Mouse (Mus musculus): ENCODE results near the gene Slc22a4. TPM values are rescaled to one million over a fixed set of nuclear protein-coding genes. Genes with fewer than 3 reads are reported as not detected.

Gene Slc22a4
- 0.41 TPM in 1 of 2 replicates, not detected in the other for polyA plus RNA-seq (2011; ENCODE audit: insufficient read depth, insufficient read length, low read depth, missing spikeins)

- Histone ChIP-seq H3K36me3 (ENCODE audit: control insufficient read depth, insufficient read depth, low read length, poor library complexity, severe bottlenecking) (no peaks in the 10 kb centered on the region), H3K4me1 (ENCODE audit: control insufficient read depth, insufficient read depth, low read length) (no peaks in the 10 kb centered on the region), H3K9me3 (replicated peaks; ENCODE audit: control insufficient read depth, insufficient read depth, low read length, poor library complexity, severe bottlenecking) (no peaks in the 10 kb centered on the region), H3K4me3 (ENCODE audit: low read depth, low read length) (peak within 1 kb of the TSS; percentile 60), H3K27me3 (ENCODE audit: control insufficient read depth, insufficient read depth, low read length, poor library complexity, severe bottlenecking) (peaks cover 2% of the 10 kb centered on the region; the same call in 1 of the 2 replicates), H3K27ac (ENCODE audit: insufficient read depth, low read length) (no peak within 1 kb of the TSS), H3K9ac (ENCODE audit: low read depth, poor library complexity, severe bottlenecking) (peak within 1 kb of the TSS; percentile 20)
- TF ChIP-seq POLR2A (IDR thresholded peaks at IDR 0.05; ENCODE audit: insufficient read depth, low read length) (no peak), CTCF (IDR thresholded peaks at IDR 0.05; ENCODE audit: low read depth, low read length) (no peak), EP300 (IDR thresholded peaks at IDR 0.05; ENCODE audit: insufficient read depth, low read depth, low read length) (no peak)
Measured at GRCm38 (mm10) chr11:54028044-54028951, at the start of gene Slc22a4. Gene Slc22a4 (minus strand): TSS chr11:54028090.

- Histone ChIP-seq H3K27me3 (ENCODE audit: control insufficient read depth, insufficient read depth, low read length, poor library complexity, severe bottlenecking) (no peaks in the 10 kb centered on the region), H3K9ac (ENCODE audit: low read depth, poor library complexity, severe bottlenecking) (no peak overlapping the region), H3K4me1 (ENCODE audit: control insufficient read depth, insufficient read depth, low read length) (peaks cover 6% of the 10 kb centered on the region), H3K27ac (ENCODE audit: insufficient read depth, low read length) (no peak overlapping the region), H3K4me3 (ENCODE audit: low read depth, low read length) (no peak overlapping the region), H3K36me3 (ENCODE audit: control insufficient read depth, insufficient read depth, low read length, poor library complexity, severe bottlenecking) (no peaks in the 10 kb centered on the region), H3K9me3 (replicated peaks; ENCODE audit: control insufficient read depth, insufficient read depth, low read length, poor library complexity, severe bottlenecking) (no peaks in the 10 kb centered on the region)
- TF ChIP-seq CTCF (IDR thresholded peaks at IDR 0.05; ENCODE audit: low read depth, low read length) (no peak), POLR2A (IDR thresholded peaks at IDR 0.05; ENCODE audit: insufficient read depth, low read length) (no peak), EP300 (IDR thresholded peaks at IDR 0.05; ENCODE audit: insufficient read depth, low read depth, low read length) (no peak)
Measured at GRCm38 (mm10) chr11:54076101-54076500, 48.2 kb upstream of the Slc22a4 start.

- Histone ChIP-seq H3K36me3 (ENCODE audit: control insufficient read depth, insufficient read depth, low read length, poor library complexity, severe bottlenecking) (no peaks in the 10 kb centered on the region), H3K9ac (ENCODE audit: low read depth, poor library complexity, severe bottlenecking) (no peak overlapping the region), H3K9me3 (replicated peaks; ENCODE audit: control insufficient read depth, insufficient read depth, low read length, poor library complexity, severe bottlenecking) (no peaks in the 10 kb centered on the region), H3K27ac (ENCODE audit: insufficient read depth, low read length) (no peak overlapping the region), H3K27me3 (ENCODE audit: control insufficient read depth, insufficient read depth, low read length, poor library complexity, severe bottlenecking) (no peaks in the 10 kb centered on the region), H3K4me3 (ENCODE audit: low read depth, low read length) (no peak overlapping the region), H3K4me1 (ENCODE audit: control insufficient read depth, insufficient read depth, low read length) (peaks cover 6% of the 10 kb centered on the region)
- no peak for TF ChIP-seq CTCF (IDR thresholded peaks at IDR 0.05; ENCODE audit: low read depth, low read length)
Measured at GRCm38 (mm10) chr11:54075353-54075752, 47.5 kb upstream of the Slc22a4 start.

- TF ChIP-seq POLR2A (IDR thresholded peaks at IDR 0.05; ENCODE audit: insufficient read depth, low read length) (no peak), EP300 (IDR thresholded peaks at IDR 0.05; ENCODE audit: insufficient read depth, low read depth, low read length) (peak; percentile 81)
- H3K36me3 ChIP-seq (ENCODE audit: control insufficient read depth, insufficient read depth, low read length, poor library complexity, severe bottlenecking): no peaks in the 10 kb centered on the region
Measured at GRCm38 (mm10) chr11:54073291-54073690, 45.4 kb upstream of the Slc22a4 start.

GRCm38 (mm10) chr11:54071726-54072445 is 44.0 kb upstream of the Slc22a4 start:
- no peaks in the 10 kb centered on the region for H3K27me3 ChIP-seq (ENCODE audit: control insufficient read depth, insufficient read depth, low read length, poor library complexity, severe bottlenecking)
- H3K4me1 ChIP-seq (ENCODE audit: control insufficient read depth, insufficient read depth, low read length): peaks cover 6% of the 10 kb centered on the region
- no peak overlapping the region for H3K27ac ChIP-seq (ENCODE audit: insufficient read depth, low read length)
- no peaks in the 10 kb centered on the region for H3K36me3 ChIP-seq (ENCODE audit: control insufficient read depth, insufficient read depth, low read length, poor library complexity, severe bottlenecking)
- TF ChIP-seq EP300 (IDR thresholded peaks at IDR 0.05; ENCODE audit: insufficient read depth, low read depth, low read length) (no peak), CTCF (IDR thresholded peaks at IDR 0.05; ENCODE audit: low read depth, low read length) (no peak), POLR2A (IDR thresholded peaks at IDR 0.05; ENCODE audit: insufficient read depth, low read length) (no peak)
- no peak overlapping the region for H3K4me3 ChIP-seq (ENCODE audit: low read depth, low read length)
- H3K9ac ChIP-seq (ENCODE audit: low read depth, poor library complexity, severe bottlenecking): no peak overlapping the region
- H3K9me3 ChIP-seq (replicated peaks; ENCODE audit: control insufficient read depth, insufficient read depth, low read length, poor library complexity, severe bottlenecking): no peaks in the 10 kb centered on the region

More at GRCm38 (mm10) chr11:54073291-54073690, 45.4 kb upstream of the Slc22a4 start:
- Histone ChIP-seq H3K27me3 (ENCODE audit: control insufficient read depth, insufficient read depth, low read length, poor library complexity, severe bottlenecking) (no peaks in the 10 kb centered on the region), H3K4me1 (ENCODE audit: control insufficient read depth, insufficient read depth, low read length) (peaks cover 6% of the 10 kb centered on the region), H3K9ac (ENCODE audit: low read depth, poor library complexity, severe bottlenecking) (no peak overlapping the region), H3K27ac (ENCODE audit: insufficient read depth, low read length) (no peak overlapping the region), H3K4me3 (ENCODE audit: low read depth, low read length) (no peak overlapping the region), H3K9me3 (replicated peaks; ENCODE audit: control insufficient read depth, insufficient read depth, low read length, poor library complexity, severe bottlenecking) (no peaks in the 10 kb centered on the region)

Data from ES-Bruce4 (cell line).